Mouse (Mus musculus) embryo, embryonic 10 days (tissue): ENCODE results near the gene Dnah2.

Experiments
- DNase-seq: peaks from one replicate; pipeline ENCODE4 v3.0.0-alpha.2; 2015; ENCODE audit warnings: low spot score

Gene Dnah2

DNA sequence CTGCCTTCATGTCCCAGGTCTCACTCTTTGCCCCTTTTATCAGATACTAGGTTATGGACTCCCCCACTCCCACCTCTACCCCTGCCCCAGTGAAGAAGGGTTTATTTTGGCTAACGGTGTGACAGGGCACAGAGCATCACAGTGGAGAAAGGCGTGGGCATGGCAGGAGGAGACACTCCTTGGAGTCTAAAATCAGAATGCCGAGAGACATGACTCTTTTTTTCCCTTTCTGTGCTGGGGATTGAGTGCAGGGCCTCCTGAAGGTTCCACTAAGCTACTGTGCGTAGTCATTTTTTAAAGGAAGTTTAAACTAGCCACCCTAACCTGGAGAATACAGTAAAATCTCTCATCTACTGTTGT, 20.9 kb downstream of the Dnah2 start:
- no peak for DNase-seq

DNA sequence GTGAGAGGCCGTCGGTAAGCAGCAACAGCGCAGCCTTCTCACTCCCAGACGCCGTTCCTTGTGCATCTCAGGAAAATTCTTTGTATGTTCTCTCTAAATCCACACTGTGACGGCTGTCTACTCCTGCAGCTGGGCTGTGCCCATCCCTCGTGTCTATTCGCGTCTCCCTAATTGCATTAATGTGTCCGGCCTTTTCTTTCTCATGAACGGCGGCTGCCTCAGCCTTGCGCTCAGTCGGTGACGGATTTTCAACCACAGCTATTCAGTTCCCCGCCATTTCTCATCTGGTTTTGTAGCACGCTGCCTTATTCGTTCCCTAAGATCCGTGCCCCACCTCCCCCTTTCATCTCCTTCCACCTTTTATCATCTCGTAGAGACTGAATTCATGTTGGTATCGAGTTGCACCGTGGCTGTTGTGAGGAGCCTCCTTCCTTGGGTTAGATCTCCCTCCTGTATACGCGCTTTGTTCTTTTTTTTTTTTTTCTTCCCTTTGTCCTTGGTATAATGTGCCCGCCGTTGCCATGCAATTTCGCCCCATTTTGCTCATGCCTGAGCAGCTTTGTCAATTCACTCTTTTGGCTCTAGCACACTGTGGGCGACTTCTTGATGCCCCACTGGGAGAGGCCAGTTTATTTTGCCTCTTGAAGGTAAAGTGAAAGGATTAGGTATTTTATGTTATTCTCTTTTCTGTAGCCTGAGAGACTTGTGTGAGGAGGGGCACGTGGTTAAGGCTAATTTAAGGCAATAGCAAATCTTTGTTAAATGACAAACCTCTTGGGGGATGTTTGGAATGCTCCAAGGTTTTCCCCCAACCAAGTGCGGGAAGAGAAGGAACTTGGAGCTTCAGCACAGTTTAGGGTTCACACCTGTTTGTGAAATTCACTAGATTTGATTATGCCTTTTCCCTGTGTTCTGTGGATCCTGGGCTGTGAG, 21.5 kb downstream of the Dnah2 start:
- peak; percentile 79 for DNase-seq

DNA sequence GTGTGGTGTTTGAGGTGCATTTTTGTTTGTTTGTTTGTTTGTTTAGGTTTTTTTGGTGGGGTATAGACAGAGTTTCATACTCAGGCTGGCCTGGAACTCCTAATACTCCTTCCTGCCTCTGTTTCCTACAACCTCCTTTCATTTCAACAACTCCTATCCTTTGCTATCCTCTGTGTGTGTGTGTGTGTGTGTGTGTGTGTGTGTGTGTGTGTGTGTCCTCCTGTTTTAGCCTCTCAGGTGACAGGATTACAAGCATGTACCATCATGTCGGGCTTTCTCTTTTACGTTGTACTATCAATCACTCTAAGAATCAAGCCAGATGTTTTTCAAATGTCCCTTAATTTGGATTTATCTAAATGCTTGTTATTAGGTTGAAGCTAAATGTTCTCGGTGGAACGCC, 22.3 kb downstream of the Dnah2 start:
- no peak for DNase-seq

DNA sequence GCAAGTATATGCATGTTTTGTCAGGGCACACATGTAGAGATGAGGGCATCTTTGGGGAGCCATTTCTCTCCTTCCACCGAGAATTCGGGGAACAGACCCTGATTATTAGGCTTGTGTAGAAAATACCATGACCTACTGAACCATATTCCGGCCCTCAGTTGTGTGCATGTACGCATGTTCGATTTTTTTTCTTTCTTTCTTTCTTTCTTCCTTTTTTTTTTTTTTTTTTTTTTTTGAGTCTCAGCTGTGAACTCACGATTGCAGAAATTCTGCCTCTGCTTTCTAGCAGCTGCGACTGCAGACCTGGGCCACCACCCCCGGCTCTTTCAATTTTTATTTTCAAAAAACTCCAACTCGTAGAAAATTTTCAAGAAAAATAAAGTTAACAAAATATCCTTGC, 23.2 kb downstream of the Dnah2 start:
- no peak for DNase-seq

DNA sequence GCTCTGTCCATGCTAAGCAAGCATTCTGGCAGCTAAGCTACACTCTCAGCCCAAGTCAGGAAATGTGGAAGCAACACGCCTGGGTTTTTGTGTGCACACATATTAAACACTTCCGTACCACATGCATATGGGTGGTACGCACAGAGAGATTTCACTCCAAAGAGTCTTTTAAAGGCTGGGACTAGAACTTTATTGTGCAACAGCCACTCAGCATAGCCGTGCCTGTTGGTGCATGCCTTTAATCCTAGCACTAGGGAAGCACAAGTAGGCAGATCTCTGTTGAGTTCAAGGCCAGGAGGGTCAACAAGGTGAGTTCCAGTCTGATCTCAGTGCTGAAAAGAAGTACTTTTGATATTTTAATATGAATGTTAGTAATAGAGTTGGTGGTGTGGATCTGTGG, 25.3 kb downstream of the Dnah2 start:
- DNase-seq, result no peak

DNA sequence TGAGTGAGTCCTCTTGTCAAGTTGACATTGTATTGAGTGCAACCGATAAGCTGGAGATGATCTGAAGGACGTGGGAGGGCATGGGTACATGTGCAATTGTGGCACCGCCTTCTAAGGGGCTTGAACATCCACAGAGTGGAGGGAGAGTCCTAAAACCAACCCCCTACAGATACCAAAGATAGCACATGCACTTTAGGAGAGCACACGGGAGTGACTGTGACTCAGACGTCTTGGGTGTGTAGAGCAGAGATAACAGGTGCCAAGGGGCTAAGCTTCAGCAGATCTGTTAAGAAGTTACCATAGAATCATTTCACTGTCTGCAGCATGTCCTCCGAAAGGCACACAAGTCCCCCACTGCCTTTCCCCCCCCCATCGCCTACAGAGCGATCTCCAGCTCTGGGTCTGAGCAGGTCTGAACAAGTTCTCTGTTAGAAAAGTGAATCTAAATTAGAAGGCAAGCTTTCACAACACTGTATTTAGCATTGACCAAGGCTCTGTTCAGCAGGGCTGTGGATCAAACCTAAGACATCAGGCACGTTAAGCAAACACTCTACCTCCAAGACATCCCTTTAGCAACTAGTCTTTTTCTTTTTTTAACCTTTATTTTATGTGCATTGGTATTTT, 27.3 kb downstream of the Dnah2 start:
- DNase-seq, result no peak

DNA sequence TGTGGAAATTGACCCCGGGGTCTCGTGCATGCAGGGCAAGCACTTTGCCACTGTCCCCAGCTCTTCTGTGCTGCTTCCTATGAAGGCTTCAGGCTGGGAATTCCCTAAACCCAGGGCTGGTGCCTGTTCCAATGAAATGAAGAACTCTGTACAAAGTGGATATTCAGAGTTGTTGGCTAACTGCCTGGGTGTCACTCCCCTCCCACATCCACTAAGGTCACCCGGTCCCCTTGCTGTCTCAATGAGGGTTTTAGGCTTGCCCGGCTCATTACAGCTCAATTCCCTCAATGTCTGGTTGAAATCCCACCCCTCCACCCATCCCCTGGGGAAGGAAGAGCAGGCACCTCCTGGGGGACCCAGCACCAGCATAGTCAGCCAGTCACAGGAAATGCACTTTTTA, 28.9 kb downstream of the Dnah2 start:
- DNase-seq, result no peak

DNA sequence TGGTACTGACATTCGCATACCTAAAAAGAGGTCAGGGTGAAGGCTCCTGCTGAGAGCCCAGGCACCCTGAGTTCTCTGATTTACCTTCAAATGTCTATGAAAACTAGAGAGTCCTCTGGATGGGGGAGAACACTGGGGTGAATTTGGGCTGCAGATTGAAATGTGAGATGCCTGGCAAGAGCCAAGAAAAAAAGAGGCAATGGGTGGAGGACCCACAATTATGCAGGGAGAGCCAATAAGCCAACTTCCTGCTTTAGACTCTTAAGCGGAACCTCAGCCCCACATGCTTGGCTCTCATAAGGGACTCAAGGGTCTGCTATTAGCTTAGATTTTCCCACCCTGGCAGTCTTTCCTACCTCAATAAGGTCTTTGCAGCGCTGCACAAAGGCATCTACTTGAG, 32.2 kb downstream of the Dnah2 start:
- DNase-seq, result no peak

DNA sequence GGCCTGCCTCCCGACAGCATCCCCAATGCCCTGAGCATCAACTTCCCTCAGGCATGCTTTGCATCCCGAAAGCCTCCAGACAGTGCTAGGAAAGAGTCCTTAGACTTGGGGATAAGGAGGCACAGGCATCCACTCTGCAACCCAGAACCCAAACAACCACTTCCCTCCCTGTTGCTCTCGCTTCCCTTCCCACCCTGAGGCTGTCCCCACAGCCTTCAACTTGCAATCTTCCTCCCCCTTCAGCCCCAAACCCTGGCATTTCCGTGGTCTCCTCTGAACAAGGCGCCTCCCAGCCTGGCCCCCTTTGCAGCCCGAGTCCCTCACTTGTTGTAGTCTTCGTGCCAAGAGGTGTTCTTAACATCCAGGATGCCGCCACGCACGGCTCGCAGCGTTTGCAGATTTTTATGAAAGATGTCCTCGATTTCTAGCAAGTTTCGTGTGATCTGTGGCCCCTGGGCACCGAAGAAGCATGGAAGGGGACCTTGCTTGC, 32.7 kb downstream of the Dnah2 start:
- DNase-seq, result no peak

DNA sequence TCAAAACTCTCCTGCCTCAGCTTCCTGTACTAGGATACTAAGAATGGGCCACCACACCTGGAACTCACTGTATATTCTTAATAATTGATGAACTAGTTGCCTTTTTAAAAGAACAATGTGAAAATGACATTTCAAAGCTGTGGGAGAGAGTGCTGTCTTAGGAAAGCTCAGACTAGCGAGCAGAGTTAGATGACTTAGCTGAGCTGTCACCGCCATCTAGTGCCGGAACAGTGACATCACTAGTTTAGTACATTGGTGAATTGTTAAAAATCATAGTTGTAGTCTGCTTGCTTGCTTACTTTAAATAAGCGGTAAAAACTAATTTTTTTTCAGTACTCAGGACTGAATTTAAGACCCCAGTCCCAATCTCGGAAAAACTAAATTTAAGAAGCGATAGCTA, 35.1 kb downstream of the Dnah2 start:
- DNase-seq, result peak; percentile 90

DNA sequence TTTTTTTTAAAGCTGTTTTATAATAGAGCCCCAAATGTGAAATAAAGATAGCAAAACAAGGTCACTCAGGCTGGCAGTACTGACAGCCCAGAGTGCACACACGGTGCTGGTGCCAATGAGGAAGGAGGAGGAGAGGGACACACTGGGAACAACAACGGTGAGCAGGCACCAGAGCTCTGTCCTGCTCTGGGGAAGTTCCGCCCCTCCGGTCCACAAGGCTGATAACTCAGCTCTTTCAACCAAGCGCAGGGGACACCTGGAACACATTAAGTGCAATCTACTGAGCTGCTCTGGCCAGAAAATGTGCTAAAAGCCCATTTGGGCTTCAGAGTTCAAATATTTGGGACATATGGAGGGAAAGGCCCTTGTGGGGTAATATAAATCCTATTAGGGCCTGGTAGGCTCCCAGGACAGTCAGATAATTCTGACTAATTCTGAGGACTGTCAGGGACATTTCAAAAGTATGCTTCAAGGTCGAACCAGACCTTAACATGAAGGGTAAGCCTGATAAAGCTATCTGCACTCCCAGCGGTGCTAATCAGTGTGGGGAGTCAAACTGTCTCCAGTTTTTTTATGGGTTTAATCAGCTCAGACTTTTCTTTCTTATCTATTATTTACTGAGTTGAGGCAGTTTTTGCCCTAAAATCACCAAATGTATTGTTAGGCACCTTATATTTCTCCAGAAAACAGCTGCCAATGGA, 38.0 kb downstream of the Dnah2 start:
- peak; percentile 79 for DNase-seq

DNA sequence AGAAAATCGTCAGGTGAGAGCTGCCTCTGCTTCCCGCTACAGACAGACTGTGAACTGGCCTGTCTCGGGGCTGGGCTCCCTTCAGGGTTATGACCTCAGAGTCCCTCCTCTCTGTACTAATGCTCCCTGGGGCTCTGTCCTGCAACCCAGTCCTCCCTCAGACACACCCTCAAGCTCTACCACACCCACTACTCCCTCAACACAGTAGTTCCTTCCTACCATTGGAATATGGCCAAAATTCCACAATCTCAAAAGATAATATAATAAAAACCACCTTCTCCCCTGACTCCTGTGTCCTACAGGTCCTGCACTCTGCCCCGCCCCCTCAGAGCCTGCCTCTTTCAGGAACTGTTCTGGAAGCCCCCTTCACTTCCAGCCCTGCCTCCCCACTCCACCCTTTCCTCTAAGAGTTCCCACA, 45.0 kb downstream of the Dnah2 start:
- DNase-seq, result no peak

DNA sequence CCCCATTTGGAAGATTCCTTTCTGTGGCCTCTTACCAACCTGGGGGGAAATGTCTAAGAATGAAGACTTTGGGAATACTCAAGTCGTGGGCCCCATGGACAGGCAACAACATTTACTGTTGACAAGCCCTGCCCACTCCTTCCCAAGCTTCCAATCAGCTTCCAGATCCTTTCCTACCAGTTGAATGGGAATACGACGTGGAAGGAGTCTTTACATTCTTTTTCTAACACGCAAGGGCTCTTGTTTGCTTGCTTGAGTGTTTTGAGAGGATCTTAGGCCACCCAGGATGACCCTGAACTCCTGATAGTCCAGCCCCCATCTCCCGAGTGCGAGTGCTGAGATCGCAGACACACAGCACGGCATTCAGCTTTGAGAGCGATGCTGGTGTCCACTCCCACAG, 47.4 kb downstream of the Dnah2 start:
- DNase-seq, result no peak

DNA sequence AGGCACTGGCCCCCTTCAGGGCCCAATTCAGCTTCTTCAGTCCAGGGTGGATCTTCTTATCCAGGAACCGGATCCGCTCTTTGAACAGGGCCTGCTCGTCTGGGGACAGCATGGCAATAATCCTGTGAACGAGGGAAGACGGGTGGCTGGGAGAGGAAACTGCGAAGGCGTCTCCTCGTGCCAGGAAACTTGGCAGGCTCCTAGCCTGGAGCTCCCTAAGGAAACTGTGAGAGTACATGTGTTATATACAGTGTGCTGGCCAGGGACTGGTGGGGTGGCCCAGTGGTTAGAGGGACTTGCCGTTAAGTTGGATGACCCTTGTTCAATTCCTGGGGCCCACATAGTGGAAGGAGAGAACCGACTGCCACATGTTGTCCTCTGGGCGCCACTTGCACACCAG, 49.8 kb downstream of the Dnah2 start:
- no peak for DNase-seq

DNA sequence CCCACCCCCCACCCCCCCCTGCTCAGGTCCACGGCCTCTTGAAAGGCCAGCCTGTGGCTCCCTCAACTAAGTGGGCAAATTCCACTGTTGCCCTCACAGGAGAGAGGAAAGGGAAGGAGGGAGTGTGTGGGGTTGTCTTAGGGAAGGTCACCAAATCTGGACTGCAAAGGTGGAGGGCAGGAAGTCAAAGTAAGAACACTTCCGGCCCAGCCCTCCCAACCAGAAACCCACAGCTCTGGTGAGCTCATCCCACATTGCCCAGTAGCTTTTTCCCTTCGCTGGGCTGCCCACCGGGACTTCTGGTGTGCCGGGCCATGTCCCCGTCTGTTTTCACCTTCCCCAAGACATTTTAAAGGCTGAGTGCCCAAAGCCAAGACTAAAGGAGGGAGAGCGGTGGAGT, 57.2 kb downstream of the Dnah2 start:
- DNase-seq, result no peak

DNA sequence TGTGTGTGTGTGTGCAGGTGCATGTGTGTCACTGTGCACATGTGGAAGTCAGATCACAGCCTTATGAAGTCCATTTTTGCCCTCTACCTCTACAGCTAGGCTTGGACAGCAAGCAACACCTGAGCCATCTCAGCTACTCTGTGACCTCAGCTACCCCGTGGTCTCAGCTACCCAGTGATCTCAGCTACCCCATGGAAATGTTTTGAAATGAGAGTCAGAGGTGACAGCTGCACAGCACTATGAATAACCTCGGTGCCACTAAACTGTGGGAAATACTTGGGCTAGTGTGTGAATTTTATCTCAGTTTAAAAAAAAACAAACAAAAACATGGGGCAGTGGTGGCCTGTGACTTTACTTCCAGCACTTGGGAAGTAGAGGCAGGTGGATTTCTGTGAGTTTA, 58.0 kb downstream of the Dnah2 start:
- no peak for DNase-seq

DNA sequence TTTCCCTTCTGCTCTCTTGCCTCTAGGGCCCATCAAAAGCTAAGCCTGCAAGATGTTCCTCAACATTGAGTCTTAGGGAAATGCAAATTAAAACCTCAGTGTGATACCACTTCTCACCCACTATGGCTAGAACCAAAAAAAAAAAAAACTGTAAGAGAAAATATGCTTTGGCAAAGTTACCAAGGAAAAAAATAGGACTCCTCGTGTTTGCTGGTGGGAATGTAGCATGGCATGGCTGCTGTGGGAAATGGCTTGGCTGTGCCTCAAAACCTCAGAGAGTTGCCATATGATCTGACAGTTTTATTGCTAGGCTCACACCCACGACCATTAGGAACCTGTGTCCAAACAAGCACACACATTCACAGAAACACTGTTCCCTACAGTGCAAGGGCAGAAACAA, 61.4 kb downstream of the Dnah2 start:
- no peak for DNase-seq

DNA sequence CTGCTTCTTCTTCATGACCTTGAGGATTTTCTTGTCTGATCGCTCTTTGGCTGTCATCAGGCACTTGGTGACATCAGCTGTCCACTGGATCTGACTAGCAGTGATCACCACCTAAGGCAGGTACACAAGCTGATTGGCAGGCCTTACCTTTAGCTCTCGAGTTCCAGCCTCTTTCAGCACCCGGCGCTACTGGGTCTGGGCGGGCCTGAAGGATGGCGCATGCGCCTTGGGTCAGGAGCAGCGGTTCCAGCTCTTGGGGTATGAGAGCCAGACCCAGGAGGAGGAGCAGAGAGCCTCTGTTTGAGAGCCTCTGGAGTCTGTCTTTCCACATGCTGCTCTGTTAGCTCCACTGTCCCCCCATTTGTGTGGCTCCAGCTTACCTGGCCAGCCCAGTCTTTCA, 71.3 kb downstream of the Dnah2 start:
- DNase-seq, result no peak

DNA sequence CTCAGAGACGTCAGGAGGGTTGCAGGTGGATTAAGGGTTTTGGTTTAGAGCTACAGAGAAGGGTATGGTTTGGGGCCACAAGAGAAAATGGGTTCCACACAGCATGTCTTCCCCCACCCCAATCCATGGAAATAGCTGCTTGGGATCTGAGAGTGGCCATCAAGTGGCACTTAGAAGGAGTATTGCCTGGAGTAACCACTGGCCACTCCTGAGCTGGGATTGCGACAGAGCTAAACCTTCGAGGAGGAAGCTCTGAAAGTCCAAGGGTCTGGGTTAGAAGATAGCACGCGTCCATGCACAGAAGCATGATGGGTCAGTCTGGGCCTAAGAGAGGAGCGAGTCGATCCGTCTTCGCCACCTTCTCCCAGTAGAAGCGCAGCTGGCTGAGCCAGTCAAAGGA, 72.1 kb downstream of the Dnah2 start:
- DNase-seq, result no peak

DNA sequence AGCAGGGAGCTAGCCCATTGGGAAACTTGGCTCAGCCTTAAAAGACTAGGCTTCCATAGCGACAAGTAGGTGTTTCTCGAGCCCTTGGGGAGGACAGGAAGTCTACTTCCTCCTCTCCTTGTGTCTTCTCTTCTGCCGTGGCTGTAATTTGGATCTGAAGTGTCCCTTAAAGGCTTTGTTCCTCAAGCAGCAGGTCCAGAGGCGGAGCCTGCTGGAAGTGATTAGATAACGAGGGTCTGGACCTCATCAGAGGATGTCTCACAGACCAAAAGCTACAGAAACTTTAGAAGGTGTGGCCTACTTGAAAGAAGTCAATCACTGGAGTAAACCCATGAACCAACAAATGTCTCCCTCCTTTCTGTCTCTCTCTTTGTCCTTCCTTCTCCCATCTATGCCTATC, 74.2 kb downstream of the Dnah2 start:
- DNase-seq, result no peak

DNA sequence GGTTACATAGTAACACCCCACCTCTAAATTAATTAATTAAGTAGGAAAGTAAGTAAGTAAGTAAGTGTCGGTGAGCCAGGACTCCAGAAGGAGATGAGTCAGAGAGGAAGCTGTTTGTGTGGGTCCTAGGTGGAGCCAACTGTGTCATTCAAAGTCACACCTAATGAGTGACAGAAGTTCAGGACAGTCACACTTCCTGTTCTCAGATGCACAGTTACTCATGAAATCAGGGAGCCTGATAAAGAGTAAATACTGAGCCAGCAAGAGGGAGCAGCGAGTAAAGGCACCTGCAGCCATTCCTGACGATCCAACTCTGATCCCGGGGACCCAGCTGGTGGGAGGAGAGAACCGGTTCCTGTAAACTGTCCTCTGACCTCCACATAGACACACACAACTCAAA, 76.2 kb downstream of the Dnah2 start:
- no peak for DNase-seq

DNA sequence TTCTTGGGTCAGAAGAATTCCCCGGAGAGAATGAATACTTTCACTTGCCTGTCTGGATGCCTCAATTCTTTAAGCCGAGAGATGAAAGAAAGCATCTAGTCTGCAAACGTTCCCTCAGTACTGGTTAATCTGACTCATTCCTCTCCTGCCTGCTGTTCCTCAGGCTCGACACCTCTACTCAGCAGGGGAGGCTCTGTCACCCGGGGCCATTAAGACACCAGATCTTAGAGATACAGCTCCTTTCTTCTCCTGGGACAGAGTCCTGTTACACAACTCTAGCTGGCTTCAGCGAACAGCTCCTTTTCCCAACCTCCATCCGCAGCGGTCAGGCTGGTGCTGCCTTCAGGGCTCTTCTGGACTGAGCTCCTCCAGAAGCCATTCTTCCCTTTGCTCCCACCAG, 77.4 kb downstream of the Dnah2 start:
- peak; percentile 18 for DNase-seq

DNA sequence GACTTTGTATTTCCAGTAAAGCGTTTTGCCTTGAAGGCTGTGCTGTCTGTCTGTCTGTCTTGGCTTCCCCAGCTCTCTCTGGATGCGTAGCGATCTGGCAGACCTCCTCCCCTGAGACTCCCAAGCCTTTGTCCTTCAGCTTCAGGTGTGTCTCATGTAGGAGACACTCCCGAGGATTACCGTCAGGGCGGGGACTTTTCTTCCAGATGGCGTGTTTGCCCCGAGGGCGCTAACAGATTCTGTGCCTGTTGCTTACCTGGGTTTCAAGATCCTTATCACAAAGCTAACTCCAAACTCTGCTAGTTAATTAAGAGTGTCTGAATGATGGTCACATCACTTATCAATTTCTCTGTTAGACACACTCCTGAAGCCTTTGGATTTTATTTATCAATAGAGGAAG, 79.6 kb downstream of the Dnah2 start:
- DNase-seq, result no peak
